Mouse (Mus musculus) thymus, adult 2 months (tissue): ENCODE data around the gene Zfhx3. TPM values are rescaled to one million over a fixed set of nuclear protein-coding genes. Genes with fewer than 3 reads are reported as not detected.

Source experiments
- DNase-seq: peaks from one replicate; pipeline ENCODE4 v3.0.0; 2021
- H3K27ac ChIP-seq: fragments of 200-500 bp; 2 replicates; pipeline ENCODE4 v1.5.1; 2012; ENCODE audit warnings: low read length, control low read depth; ENCODE audit not compliant: control insufficient read depth, insufficient read depth
- H3K27me3 ChIP-seq: fragments of 200-500 bp; 2 replicates; pipeline ENCODE4 v1.6.1; 2012; ENCODE audit warnings: mild to moderate bottlenecking, low read length, moderate library complexity, mixed read lengths; ENCODE audit not compliant: control insufficient read depth, insufficient read depth
- H3K36me3 ChIP-seq: fragments of 200-500 bp; 2 replicates; pipeline ENCODE4 v1.6.1; 2012; ENCODE audit warnings: mild to moderate bottlenecking, low read length, moderate library complexity; ENCODE audit not compliant: control insufficient read depth, insufficient read depth
- H3K4me1 ChIP-seq: fragments of 200-500 bp; replicated peaks from 2 replicates; pipeline ENCODE4 v1.6.1; 2012; ENCODE audit warnings: low read length; ENCODE audit not compliant: control insufficient read depth, insufficient read depth
- H3K4me3 ChIP-seq: fragments of 200-500 bp; 2 replicates; pipeline ENCODE4 v1.5.1; 2012; ENCODE audit warnings: mild to moderate bottlenecking, low read length, control low read depth, moderate library complexity; ENCODE audit not compliant: control insufficient read depth, insufficient read depth
- CTCF ChIP-seq: fragments of 200-500 bp; IDR thresholded peaks from 2 replicates; pipeline ENCODE4 v1.5.1; 2012; ENCODE audit warnings: mild to moderate bottlenecking, control low read depth, low read length, moderate library complexity, borderline replicate concordance; ENCODE audit not compliant: control insufficient read depth, poor library complexity, insufficient read depth; ENCODE audit errors: extremely low read depth
- POLR2A ChIP-seq: fragments of 200-500 bp; IDR thresholded peaks from 2 replicates; pipeline ENCODE4 v1.6.1; 2012; ENCODE audit warnings: mild to moderate bottlenecking, low read length, control low read depth, moderate library complexity; ENCODE audit not compliant: control insufficient read depth, poor library complexity, insufficient read depth; ENCODE audit errors: extremely low read depth
- WGBS: fragments of 180-500 bp; shearing (Covaris S2); methylation state at CpG from one replicate; pipeline ENCODE4 v1.1.7; 2018; 5-methylcytosine and 5-hydroxymethylcytosine counted together
- polyA plus RNA-seq: library from polyadenylated mRNA; depleted of rRNA; stranded (reverse); fragments of >200 nt; gene quantifications from 2 replicates; pipeline ENCODE4 v1.2.3, GENCODE M21; 2012

The Zfhx3 gene
- polyA plus RNA-seq, 1 experiment: 1.1 TPM

- peaks cover 4% of the 10 kb centered on the region; the same call in 1 of the 2 replicates for H3K27me3 ChIP-seq
- no peaks in the 10 kb centered on the region for H3K4me1 ChIP-seq
- H3K4me3 ChIP-seq: no peak overlapping the region
- WGBS: 21% methylated on average over 10 of the region's 10 CpGs
- TF ChIP-seq CTCF (no peak), POLR2A (no peak)
- no peaks in the 10 kb centered on the region for H3K36me3 ChIP-seq
- H3K27ac ChIP-seq: no peak overlapping the region
- DNase-seq: no peak
Observed at GRCm38 (mm10) chr8:107943550-107944348, 1.3 kb downstream of the Zfhx3 start.

DNA sequence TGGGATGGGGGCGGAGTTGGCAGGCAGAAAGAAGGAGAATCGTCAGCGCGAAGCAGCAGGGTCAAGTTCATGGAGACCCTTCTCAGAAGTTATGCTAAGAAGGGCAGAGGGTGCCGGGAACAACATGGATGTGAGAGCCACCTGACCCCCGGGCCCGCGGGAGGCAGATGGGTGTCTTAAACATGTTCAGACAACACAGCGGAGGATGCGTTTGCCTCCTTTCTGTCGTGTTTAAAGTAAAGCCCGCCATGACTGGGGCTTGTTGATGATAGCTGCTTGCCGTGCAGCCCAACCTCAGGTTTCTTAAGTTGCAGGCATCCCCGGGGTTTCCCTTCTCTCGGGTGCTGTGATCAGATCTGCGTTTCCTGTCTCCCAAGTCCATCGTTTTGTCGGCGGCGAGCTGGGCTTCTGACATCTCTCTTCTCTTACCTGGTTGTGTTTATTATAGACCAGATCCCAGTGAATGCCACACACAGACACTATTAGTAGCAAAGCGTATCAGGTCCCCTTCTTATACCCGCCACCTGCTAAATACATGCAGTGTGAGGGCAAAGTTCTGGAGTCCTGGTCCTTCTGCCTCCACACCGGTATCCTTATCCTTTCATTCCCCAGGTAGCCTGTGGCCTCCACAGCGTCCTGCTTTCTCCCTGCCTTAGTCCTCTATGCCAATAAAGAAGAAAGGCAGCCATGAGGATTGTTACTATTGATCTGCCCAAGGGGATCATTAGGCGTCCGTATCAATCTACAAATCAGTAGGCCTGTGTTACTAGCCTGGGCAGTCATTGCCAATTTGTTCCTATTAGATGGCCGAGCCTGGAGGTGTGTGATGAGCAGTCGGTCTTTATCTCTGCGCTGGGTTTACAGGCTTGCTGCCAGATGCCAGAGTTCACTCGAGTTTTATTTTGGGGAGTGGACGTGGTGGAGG is 2.5 kb downstream of the Zfhx3 start:
- Histone ChIP-seq H3K4me3 (no peak overlapping the region), H3K4me1 (no peaks in the 10 kb centered on the region), H3K27ac (no peak overlapping the region), H3K27me3 (peaks cover 4% of the 10 kb centered on the region; the same call in 1 of the 2 replicates), H3K36me3 (no peaks in the 10 kb centered on the region)
- WGBS: 29% methylated on average over 31 of the region's 31 CpGs
- no peak for TF ChIP-seq POLR2A
- no peak for DNase-seq

DNA sequence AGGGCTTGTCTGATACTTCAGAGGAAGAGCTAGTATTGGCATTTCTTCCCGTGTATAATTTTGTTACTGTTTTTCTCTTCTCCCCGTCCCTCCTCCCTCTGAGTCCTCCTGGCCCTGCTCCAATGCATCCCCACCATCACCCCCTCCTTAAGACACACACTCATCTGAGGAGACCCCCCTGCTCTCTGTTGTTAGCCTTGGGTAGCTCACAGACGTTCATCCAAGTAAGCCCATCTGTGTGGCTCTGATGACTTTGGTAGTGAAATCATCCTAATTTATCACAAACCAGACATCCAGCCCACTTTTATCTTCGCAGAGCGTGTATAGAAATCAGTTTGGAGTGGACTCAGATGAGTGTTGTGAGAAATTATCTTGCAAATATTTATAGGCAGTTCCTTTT is 4.4 kb downstream of the Zfhx3 start:
- WGBS: 78% methylated on average over 5 of the region's 5 CpGs
- Histone ChIP-seq H3K4me1 (no peaks in the 10 kb centered on the region), H3K27me3 (peaks cover 4% of the 10 kb centered on the region; the same call in 1 of the 2 replicates), H3K4me3 (no peak overlapping the region), H3K27ac (no peak overlapping the region), H3K36me3 (no peaks in the 10 kb centered on the region)
- no peak for TF ChIP-seq CTCF
- no peak for TF ChIP-seq POLR2A
- DNase-seq: no peak

DNA sequence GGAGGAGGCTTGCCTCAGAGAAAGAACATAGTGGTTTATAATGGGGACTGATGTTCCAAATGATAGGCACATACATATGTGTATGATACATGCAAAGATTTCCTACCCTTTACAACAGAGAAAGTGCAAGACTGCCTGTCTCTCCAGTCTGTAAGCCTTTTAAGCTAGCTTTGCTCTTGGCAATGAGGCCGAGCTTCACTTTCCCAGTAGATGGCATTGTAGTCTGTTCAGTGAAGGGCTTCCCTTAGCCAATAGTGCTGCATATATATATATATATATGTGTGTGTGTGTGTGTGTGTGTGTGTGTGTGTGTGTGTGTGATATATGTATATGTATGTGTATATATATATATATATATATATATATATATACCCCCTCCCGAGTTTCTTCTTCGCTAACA is 13.4 kb downstream of the Zfhx3 start:
- Histone ChIP-seq H3K4me3 (no peak overlapping the region), H3K27ac (no peak overlapping the region), H3K27me3 (no peaks in the 10 kb centered on the region), H3K36me3 (no peaks in the 10 kb centered on the region), H3K4me1 (no peaks in the 10 kb centered on the region)
- TF ChIP-seq CTCF: no peak
- TF ChIP-seq POLR2A: no peak
- DNase-seq: no peak
- 71% methylated on average over 3 of the region's 3 CpGs for WGBS

GRCm38 (mm10) chr8:107957566-107957965 is 15.1 kb downstream of the Zfhx3 start:
- H3K4me3 ChIP-seq: no peak overlapping the region
- no peaks in the 10 kb centered on the region for H3K36me3 ChIP-seq
- H3K4me1 ChIP-seq: no peaks in the 10 kb centered on the region
- no peak for DNase-seq
- H3K27ac ChIP-seq: no peak overlapping the region
- WGBS: 83% methylated on average over 8 of the region's 8 CpGs
- no peaks in the 10 kb centered on the region for H3K27me3 ChIP-seq
- no peak for TF ChIP-seq CTCF
- no peak for TF ChIP-seq POLR2A

GRCm38 (mm10) chr8:107960466-107960865 is 18.0 kb downstream of the Zfhx3 start:
- TF ChIP-seq CTCF (no peak), POLR2A (no peak)
- Histone ChIP-seq H3K27ac (no peak overlapping the region), H3K4me3 (no peak overlapping the region), H3K36me3 (no peaks in the 10 kb centered on the region), H3K27me3 (no peaks in the 10 kb centered on the region), H3K4me1 (no peaks in the 10 kb centered on the region)
- DNase-seq: no peak
- WGBS: 85% methylated on average over 11 of the region's 11 CpGs
